Mouse (Mus musculus): ENCODE measurements around the gene Arfip1.

DNA sequence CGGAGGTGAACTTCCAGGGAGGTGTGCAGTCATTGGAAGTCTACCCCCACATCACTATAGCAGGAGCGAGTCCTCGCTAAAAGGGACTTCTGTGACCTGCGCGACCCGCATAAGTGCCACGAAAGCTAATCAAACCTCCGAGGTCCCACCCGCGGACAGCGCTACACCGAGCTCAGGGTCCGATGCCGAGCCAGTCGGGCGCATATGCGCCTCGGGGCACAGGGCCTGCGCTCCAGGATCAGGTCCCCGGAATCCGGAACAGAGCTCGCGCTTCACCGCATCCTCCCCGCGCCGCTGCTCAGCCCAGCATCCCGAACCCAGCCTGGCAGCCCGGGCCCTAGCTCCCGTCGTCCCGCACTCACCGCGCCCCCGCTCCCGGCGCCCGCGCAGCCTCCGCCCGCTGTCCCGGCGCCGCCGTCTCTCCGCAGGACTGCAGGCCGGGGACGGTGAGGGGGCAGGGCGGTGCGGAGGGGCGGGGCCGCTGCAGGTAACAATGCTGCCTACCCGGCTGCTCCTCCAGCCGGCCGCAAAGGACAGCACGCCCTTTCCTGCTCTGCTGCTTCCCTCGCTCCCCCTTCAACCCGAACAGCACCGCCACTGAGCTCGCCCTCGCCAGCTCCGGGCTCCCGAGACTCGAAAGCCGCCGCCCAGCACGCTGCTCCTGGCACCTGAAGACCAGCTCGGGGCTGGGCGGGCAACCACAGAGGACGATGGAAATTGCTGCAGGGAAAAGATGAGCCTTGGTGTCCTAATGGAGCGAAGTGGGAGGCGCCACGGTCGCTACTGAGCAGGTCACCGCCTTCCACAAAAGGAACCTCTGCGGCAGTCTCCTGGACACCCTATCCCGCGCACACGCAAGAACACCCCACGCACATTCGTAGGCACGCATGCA lies 102.2 kb downstream of the Arfip1 start, which contains the start of gene Fhdc1:
- TF ChIP-seq CTCF (IDR thresholded peaks at IDR 0.05) (peak; percentile 47), EP300 (IDR thresholded peaks at IDR 0.05) (no peak)
